Mouse (Mus musculus): ENCODE measurements around the gene Mis12. TPM values are rescaled to one million over a fixed set of nuclear protein-coding genes. Genes with fewer than 3 reads are reported as not detected.

Gene Mis12
- polyA plus RNA-seq (2016; fragmentation: Nextera tagmentation; extraction: Ambion mirVana): 57.5 and 58.0 TPM in 2 replicates

GRCm38 (mm10) chr11:71019201-71020068 is at the start of gene Mis12, which contains the start of gene Derl2:
Mis12 (plus strand) TSS chr11:71019611.
Derl2 (minus strand) TSS chr11:71019841.
- WGBS: under 1% methylated on average over 69 of the region's 71 CpGs
- Histone ChIP-seq H3K4me1 (peaks cover 23% of the 10 kb centered on the region; the same call in 1 of the 2 replicates), H3K9me3 (no peaks in the 10 kb centered on the region), H3K4me3 (peak within 1 kb of the TSS; percentile 97), H3K27me3 (no peaks in the 10 kb centered on the region), H3K4me2 (replicated peaks) (peak within 1 kb of the TSS; percentile 75), H3K36me3 (peaks cover 11% of the 10 kb centered on the region), H3K27ac (peak within 1 kb of the TSS; percentile 93), H3K9ac (peak within 1 kb of the TSS; percentile 93)
- ATAC-seq (ENCODE audit: insufficient number of reproducible peaks, insufficient read depth, low FRiP score, low TSS enrichment): peak; percentile 100

DNA sequence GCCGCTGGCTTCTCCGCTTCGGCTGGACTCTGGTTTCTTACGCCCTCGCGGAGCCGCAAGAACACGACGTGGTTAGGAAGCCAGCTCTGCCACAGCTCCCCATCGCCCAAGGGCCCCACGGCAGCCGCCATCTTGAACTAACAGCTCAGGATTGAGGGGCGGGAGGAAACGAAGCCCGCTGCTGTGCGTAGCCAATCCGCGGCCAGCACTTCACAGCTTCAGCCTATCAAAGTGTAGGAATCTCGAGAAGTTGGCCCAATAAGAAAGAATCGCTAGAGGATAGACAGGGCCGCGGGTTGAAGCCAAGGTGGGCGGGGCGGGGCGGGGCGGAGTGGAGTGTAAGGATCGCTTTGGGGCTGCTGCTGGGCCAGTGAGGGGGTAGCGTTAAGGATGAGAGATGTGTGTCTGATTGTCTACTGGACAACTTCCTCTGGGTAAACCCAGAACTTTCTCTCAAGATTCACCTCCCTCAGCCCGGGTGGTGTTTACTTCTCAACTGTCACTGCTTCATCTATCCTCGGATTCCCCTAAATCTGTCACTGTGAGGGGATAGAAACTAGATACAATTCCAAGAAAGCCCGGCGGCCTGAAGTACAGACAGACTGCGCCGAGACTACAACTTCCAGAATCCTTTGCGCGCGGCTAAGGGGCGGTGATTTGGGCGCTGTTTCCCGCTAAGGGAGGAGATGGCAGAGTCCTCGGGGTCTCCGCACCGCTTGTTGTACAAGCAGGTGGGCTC is 49.4 kb upstream of the Mis12 start, which contains the start of the genes Nup88 and Rpain:
Nup88 (minus strand) TSS at position 153 of the 739 bp plus-strand sequence.
Rpain (plus strand) TSS at position 393 of the 739 bp plus-strand sequence.
- H3K27ac ChIP-seq: peak within 1 kb of the TSS; percentile 92
- under 1% methylated on average over 43 of the region's 43 CpGs for WGBS
- peak within 1 kb of the TSS; percentile 92 for H3K4me3 ChIP-seq
- peaks cover 11% of the 10 kb centered on the region for H3K4me1 ChIP-seq
- ATAC-seq (ENCODE audit: insufficient number of reproducible peaks, insufficient read depth, low FRiP score, low TSS enrichment): peak; percentile 98
- no peaks in the 10 kb centered on the region for H3K27me3 ChIP-seq
- H3K4me2 ChIP-seq (replicated peaks): peak within 1 kb of the TSS; percentile 84
- peaks cover 36% of the 10 kb centered on the region for H3K36me3 ChIP-seq
- H3K9ac ChIP-seq: peak within 1 kb of the TSS; percentile 91
- no peaks in the 10 kb centered on the region for H3K9me3 ChIP-seq

DNA sequence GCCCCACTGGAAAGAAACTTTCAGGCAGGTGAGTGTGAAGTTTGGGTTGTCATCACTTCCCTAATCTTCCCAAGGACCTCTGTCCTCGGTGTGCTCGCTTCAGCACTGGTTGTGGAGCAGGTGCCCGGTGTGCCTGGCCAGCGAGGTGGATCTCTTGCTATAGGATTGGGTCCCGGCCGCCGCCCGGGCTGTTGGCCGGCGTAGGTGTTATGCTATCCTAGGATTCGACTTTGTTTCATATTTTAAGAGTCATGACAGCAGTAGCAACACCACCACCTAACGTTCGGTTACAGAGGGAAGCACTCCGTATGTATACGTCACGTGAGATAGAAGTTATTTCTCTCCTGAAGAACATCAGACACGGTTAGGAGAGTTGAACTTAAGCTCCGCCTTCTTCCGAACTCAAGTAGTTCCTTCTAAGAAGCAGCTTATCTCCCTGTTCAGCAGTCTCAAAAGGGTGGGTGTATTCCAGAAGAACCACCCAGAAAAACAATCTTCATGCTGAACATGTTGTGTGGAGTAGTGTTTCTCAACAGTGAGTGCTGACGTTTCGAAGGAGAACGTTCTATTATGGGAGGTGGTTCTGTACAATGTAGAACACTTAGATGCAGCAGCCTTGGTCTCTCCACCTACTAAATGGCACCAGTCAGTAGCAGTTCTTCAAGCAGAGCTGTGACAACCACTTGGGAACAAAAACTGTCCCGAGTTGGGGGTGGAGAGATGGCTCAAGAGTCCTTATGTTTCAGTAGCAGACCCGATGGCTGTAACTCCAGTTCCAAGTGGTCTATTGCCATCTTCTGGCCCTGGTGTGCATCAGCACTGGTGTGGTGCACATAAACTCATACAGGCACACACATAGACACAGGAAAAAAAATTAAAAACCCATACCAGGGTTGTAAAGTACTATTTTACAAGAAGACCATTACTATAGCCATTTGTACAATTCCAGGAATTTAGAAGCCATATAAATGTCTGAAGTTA is 48.6 kb upstream of the Mis12 start:
- H3K27me3 ChIP-seq: no peaks in the 10 kb centered on the region
- peaks cover 11% of the 10 kb centered on the region for H3K4me1 ChIP-seq
- H3K36me3 ChIP-seq: peaks cover 32% of the 10 kb centered on the region
- WGBS: 17% methylated on average over 24 of the region's 24 CpGs
- peak overlapping the region; percentile 84 for H3K4me2 ChIP-seq (replicated peaks)
- H3K4me3 ChIP-seq: peak overlapping the region; percentile 92
- H3K9ac ChIP-seq: peak overlapping the region; percentile 67
- peak overlapping the region; percentile 92; the same call in 1 of the 2 replicates for H3K27ac ChIP-seq
- ATAC-seq (ENCODE audit: insufficient number of reproducible peaks, insufficient read depth, low FRiP score, low TSS enrichment): peak; percentile 29; the same call in 1 of the 2 replicates
- H3K9me3 ChIP-seq: no peaks in the 10 kb centered on the region

- H3K9me3 ChIP-seq: no peaks in the 10 kb centered on the region
- WGBS: 57% methylated on average over 1 of the region's 1 CpGs
Observed at GRCm38 (mm10) chr11:70972586-70972985, 46.8 kb upstream of the Mis12 start.

GRCm38 (mm10) chr11:70973947-70974346 is 45.5 kb upstream of the Mis12 start:
- no peaks in the 10 kb centered on the region for H3K9me3 ChIP-seq
- peaks cover 54% of the 10 kb centered on the region for H3K36me3 ChIP-seq
- no peak overlapping the region for H3K9ac ChIP-seq
- H3K4me1 ChIP-seq: 0 out of 2 replicates have a peak, but pooled peaks cover 3% of the 10 kb centered on the region
- H3K27ac ChIP-seq: no peak overlapping the region
- no peaks in the 10 kb centered on the region for H3K27me3 ChIP-seq
- 66% methylated on average over 4 of the region's 4 CpGs for WGBS
- H3K4me3 ChIP-seq: no peak overlapping the region
- no peak for ATAC-seq (ENCODE audit: insufficient number of reproducible peaks, insufficient read depth, low FRiP score, low TSS enrichment)
- no peak overlapping the region for H3K4me2 ChIP-seq (replicated peaks)

More at GRCm38 (mm10) chr11:70972586-70972985, 46.8 kb upstream of the Mis12 start:
- Histone ChIP-seq H3K36me3 (peaks cover 41% of the 10 kb centered on the region), H3K4me3 (no peak overlapping the region), H3K27ac (no peak overlapping the region), H3K4me1 (peaks cover 11% of the 10 kb centered on the region), H3K27me3 (no peaks in the 10 kb centered on the region), H3K9ac (no peak overlapping the region), H3K4me2 (replicated peaks) (no peak overlapping the region)
- ATAC-seq (ENCODE audit: insufficient number of reproducible peaks, insufficient read depth, low FRiP score, low TSS enrichment): no peak

- Histone ChIP-seq H3K4me3 (no peak overlapping the region), H3K27me3 (no peaks in the 10 kb centered on the region), H3K4me1 (0 out of 2 replicates have a peak, but pooled peaks cover 3% of the 10 kb centered on the region), H3K36me3 (peaks cover 67% of the 10 kb centered on the region), H3K9me3 (no peaks in the 10 kb centered on the region), H3K9ac (no peak overlapping the region), H3K4me2 (replicated peaks) (no peak overlapping the region), H3K27ac (no peak overlapping the region)
- ATAC-seq (ENCODE audit: insufficient number of reproducible peaks, insufficient read depth, low FRiP score, low TSS enrichment): no peak
- 75% methylated on average over 2 of the region's 2 CpGs for WGBS
Observed at GRCm38 (mm10) chr11:70975193-70975592, 44.2 kb upstream of the Mis12 start.

DNA sequence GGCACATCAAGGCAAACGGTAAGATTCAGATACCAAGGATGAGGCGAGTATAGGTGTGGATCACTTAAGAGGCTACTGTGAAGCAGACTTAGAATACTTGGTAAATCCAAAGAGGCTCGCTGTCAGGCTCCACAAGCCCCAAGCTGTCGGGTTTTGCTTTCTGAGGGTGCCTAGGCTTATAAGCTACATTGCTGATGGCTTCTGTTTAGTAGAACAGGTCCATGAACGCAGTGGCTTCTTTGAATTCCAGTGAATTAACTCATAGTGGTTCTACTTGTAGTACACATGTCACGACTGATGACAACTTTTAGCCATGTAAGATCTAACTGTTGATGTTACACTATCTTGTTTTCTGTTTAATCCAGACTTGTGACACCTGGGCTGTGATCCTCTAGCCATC is 42.1 kb upstream of the Mis12 start:
- Histone ChIP-seq H3K9me3 (no peaks in the 10 kb centered on the region), H3K4me3 (no peak overlapping the region), H3K4me2 (replicated peaks) (no peak overlapping the region), H3K9ac (no peak overlapping the region), H3K27ac (no peak overlapping the region), H3K4me1 (peaks cover 6% of the 10 kb centered on the region; the same call in 1 of the 2 replicates), H3K27me3 (no peaks in the 10 kb centered on the region), H3K36me3 (peaks cover 78% of the 10 kb centered on the region)
- WGBS: 81% methylated on average over 6 of the region's 6 CpGs
- ATAC-seq (ENCODE audit: insufficient number of reproducible peaks, insufficient read depth, low FRiP score, low TSS enrichment): no peak

- Histone ChIP-seq H3K27me3 (no peaks in the 10 kb centered on the region), H3K27ac (no peak overlapping the region), H3K4me3 (no peak overlapping the region), H3K9ac (no peak overlapping the region), H3K4me1 (peaks cover 6% of the 10 kb centered on the region; the same call in 1 of the 2 replicates), H3K4me2 (replicated peaks) (no peak overlapping the region), H3K9me3 (no peaks in the 10 kb centered on the region), H3K36me3 (peaks cover 57% of the 10 kb centered on the region)
- no peak for ATAC-seq (ENCODE audit: insufficient number of reproducible peaks, insufficient read depth, low FRiP score, low TSS enrichment)
- WGBS: 89% methylated on average over 6 of the region's 6 CpGs
Observed at GRCm38 (mm10) chr11:70980232-70980631, 39.2 kb upstream of the Mis12 start.

DNA sequence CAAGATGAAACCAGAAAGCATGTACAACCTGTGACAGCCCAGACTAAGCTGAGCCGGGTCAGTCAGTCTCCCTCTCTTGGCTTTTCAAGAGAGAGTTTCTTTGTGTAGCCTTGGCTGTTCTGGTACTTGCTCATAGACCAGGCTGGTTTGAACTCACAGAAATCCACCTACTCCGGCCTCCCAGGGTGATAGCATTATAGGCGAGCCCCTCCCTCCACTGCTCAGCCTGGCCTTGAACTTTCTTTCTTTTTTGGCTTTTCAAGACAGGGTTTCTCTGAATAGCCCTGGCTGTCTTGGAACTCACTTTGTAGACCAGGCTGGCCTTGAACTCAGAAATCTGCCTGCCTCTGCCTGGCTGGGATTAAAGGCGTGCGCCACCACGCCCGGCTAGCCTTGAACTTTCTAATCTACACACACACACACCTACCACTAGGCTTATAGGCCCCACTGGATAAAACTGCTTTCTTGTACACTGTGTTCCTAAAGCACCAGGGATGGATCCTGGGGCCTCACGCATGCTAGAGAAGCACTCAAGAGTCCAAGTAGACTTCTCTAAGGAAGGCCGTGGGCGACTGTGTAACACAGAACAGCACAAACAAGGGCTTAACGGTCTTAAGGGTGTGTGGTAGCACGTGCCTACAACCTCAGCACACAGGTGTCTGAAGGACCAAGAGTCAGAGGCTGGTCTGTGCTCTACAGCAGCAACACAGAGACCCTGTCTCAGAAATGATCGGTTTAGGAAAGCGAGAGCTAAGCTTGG is 38.5 kb upstream of the Mis12 start:
- H3K4me2 ChIP-seq (replicated peaks): no peak overlapping the region; the same call in 1 of the 2 replicates
- no peak overlapping the region for H3K9ac ChIP-seq
- no peak for ATAC-seq (ENCODE audit: insufficient number of reproducible peaks, insufficient read depth, low FRiP score, low TSS enrichment)
- H3K27ac ChIP-seq: no peak overlapping the region
- H3K4me3 ChIP-seq: no peak overlapping the region
- no peaks in the 10 kb centered on the region for H3K9me3 ChIP-seq
- peaks cover 6% of the 10 kb centered on the region; the same call in 1 of the 2 replicates for H3K4me1 ChIP-seq
- 91% methylated on average over 14 of the region's 14 CpGs for WGBS
- H3K27me3 ChIP-seq: no peaks in the 10 kb centered on the region
- peaks cover 62% of the 10 kb centered on the region for H3K36me3 ChIP-seq

GRCm38 (mm10) chr11:70982030-70982429 is 37.4 kb upstream of the Mis12 start:
- WGBS: 7% methylated on average over 12 of the region's 12 CpGs
- Histone ChIP-seq H3K27me3 (no peaks in the 10 kb centered on the region), H3K9me3 (no peaks in the 10 kb centered on the region), H3K9ac (peak overlapping the region; percentile 96), H3K4me3 (peak overlapping the region; percentile 100), H3K4me2 (replicated peaks) (peak overlapping the region; percentile 69), H3K27ac (no peak overlapping the region), H3K4me1 (peaks cover 6% of the 10 kb centered on the region; the same call in 1 of the 2 replicates), H3K36me3 (peaks cover 62% of the 10 kb centered on the region)
- no peak for ATAC-seq (ENCODE audit: insufficient number of reproducible peaks, insufficient read depth, low FRiP score, low TSS enrichment)
